Mouse (Mus musculus): Measurements from ENCODE around the gene Timp3. TPM values are rescaled to one million over a fixed set of nuclear protein-coding genes. Genes with fewer than 3 reads are reported as not detected.

Timp3 gene
- polyA plus RNA-seq, 1 experiment from 2014 or later: 33.2 TPM

GRCm38 (mm10) chr10:86293880-86294279 is 6.3 kb upstream of the Timp3 start:
- 83% methylated on average over 1 of the region's 1 CpGs for whole genome bisulfite sequencing
- H3K27me3 ChIP-seq (replicated peaks; ENCODE audit: control insufficient read depth, insufficient read depth, low read length): no peaks in the 10 kb centered on the region; the same call in 1 of the 2 replicates
- H3K27ac ChIP-seq (ENCODE audit: low read depth, low read length): no peak overlapping the region
- no peak overlapping the region for H3K4me3 ChIP-seq (ENCODE audit: low read depth, low read length)
- no peak overlapping the region for H3K4me2 ChIP-seq
- peaks cover 4% of the 10 kb centered on the region for H3K4me1 ChIP-seq (replicated peaks; ENCODE audit: control insufficient read depth, insufficient read depth, low read length)
- no peak for ATAC-seq (replicated peaks; ENCODE audit: low FRiP score)
- no peaks in the 10 kb centered on the region for H3K9me3 ChIP-seq (ENCODE audit: control insufficient read depth, low read length)
- no peak overlapping the region for H3K9ac ChIP-seq (ENCODE audit: low read depth, low read length)
- H3K36me3 ChIP-seq (ENCODE audit: control insufficient read depth, insufficient read depth, low read length): no peaks in the 10 kb centered on the region
- DNase-seq (ENCODE audit: low spot score): no peak

- Histone ChIP-seq H3K4me3 (ENCODE audit: low read depth, low read length) (no peak overlapping the region), H3K27ac (ENCODE audit: low read depth, low read length) (no peak overlapping the region), H3K36me3 (ENCODE audit: control insufficient read depth, insufficient read depth, low read length) (no peaks in the 10 kb centered on the region), H3K4me2 (no peak overlapping the region), H3K4me1 (replicated peaks; ENCODE audit: control insufficient read depth, insufficient read depth, low read length) (peaks cover 4% of the 10 kb centered on the region), H3K27me3 (replicated peaks; ENCODE audit: control insufficient read depth, insufficient read depth, low read length) (peaks cover 5% of the 10 kb centered on the region; the same call in 1 of the 2 replicates), H3K9me3 (ENCODE audit: control insufficient read depth, low read length) (no peaks in the 10 kb centered on the region), H3K9ac (ENCODE audit: low read depth, low read length) (no peak overlapping the region)
- WGBS: 57% methylated on average over 10 of the region's 10 CpGs
- 0 out of 2 replicates have a peak, but pooled peaks have one; percentile 39 for ATAC-seq (replicated peaks; ENCODE audit: low FRiP score)
- no peak for DNase-seq (ENCODE audit: low spot score)
Observed at GRCm38 (mm10) chr10:86294599-86295365, 5.4 kb upstream of the Timp3 start.

GRCm38 (mm10) chr10:86295454-86296098 is 4.6 kb upstream of the Timp3 start:
- peaks cover 8% of the 10 kb centered on the region; the same call in 1 of the 2 replicates for H3K27me3 ChIP-seq (replicated peaks; ENCODE audit: control insufficient read depth, insufficient read depth, low read length)
- H3K9ac ChIP-seq (ENCODE audit: low read depth, low read length): 0 out of 2 replicates have a peak overlapping the region, but pooled peaks have one; percentile 26
- H3K4me1 ChIP-seq (replicated peaks; ENCODE audit: control insufficient read depth, insufficient read depth, low read length): peaks cover 4% of the 10 kb centered on the region
- H3K36me3 ChIP-seq (ENCODE audit: control insufficient read depth, insufficient read depth, low read length): no peaks in the 10 kb centered on the region
- H3K4me2 ChIP-seq: peak overlapping the region; percentile 55
- 13% methylated on average over 13 of the region's 13 CpGs for WGBS
- H3K9me3 ChIP-seq (ENCODE audit: control insufficient read depth, low read length): no peaks in the 10 kb centered on the region
- no peak overlapping the region for H3K27ac ChIP-seq (ENCODE audit: low read depth, low read length)
- no peak overlapping the region for H3K4me3 ChIP-seq (ENCODE audit: low read depth, low read length)
- no peak for DNase-seq (ENCODE audit: low spot score)
- no peak for ATAC-seq (replicated peaks; ENCODE audit: low FRiP score)

- Histone ChIP-seq H3K27me3 (replicated peaks; ENCODE audit: control insufficient read depth, insufficient read depth, low read length) (peaks cover 11% of the 10 kb centered on the region; the same call in 1 of the 2 replicates), H3K36me3 (ENCODE audit: control insufficient read depth, insufficient read depth, low read length) (no peaks in the 10 kb centered on the region), H3K27ac (ENCODE audit: low read depth, low read length) (no peak overlapping the region), H3K9ac (ENCODE audit: low read depth, low read length) (0 out of 2 replicates have a peak overlapping the region, but pooled peaks have one; percentile 26), H3K4me3 (ENCODE audit: low read depth, low read length) (no peak overlapping the region), H3K4me2 (peak overlapping the region; percentile 55), H3K9me3 (ENCODE audit: control insufficient read depth, low read length) (no peaks in the 10 kb centered on the region), H3K4me1 (replicated peaks; ENCODE audit: control insufficient read depth, insufficient read depth, low read length) (peaks cover 9% of the 10 kb centered on the region)
- 2% methylated on average over 14 of the region's 14 CpGs for WGBS
- DNase-seq (ENCODE audit: low spot score): peak; percentile 66
- peak; percentile 56 for ATAC-seq (replicated peaks; ENCODE audit: low FRiP score)
Observed at GRCm38 (mm10) chr10:86296111-86296510, 4.1 kb upstream of the Timp3 start.

GRCm38 (mm10) chr10:86297307-86297706 is 2.9 kb upstream of the Timp3 start:
- Histone ChIP-seq H3K4me3 (ENCODE audit: low read depth, low read length) (no peak overlapping the region), H3K4me1 (replicated peaks; ENCODE audit: control insufficient read depth, insufficient read depth, low read length) (peaks cover 18% of the 10 kb centered on the region), H3K27ac (ENCODE audit: low read depth, low read length) (no peak overlapping the region), H3K27me3 (replicated peaks; ENCODE audit: control insufficient read depth, insufficient read depth, low read length) (peaks cover 11% of the 10 kb centered on the region; the same call in 1 of the 2 replicates), H3K9ac (ENCODE audit: low read depth, low read length) (no peak overlapping the region), H3K9me3 (ENCODE audit: control insufficient read depth, low read length) (no peaks in the 10 kb centered on the region), H3K36me3 (ENCODE audit: control insufficient read depth, insufficient read depth, low read length) (no peaks in the 10 kb centered on the region), H3K4me2 (no peak overlapping the region)
- DNase-seq (ENCODE audit: low spot score) (no peak), ATAC-seq (replicated peaks; ENCODE audit: low FRiP score) (no peak)
- WGBS: 83% methylated on average over 2 of the region's 2 CpGs

GRCm38 (mm10) chr10:86298326-86298725 is 1.8 kb upstream of the Timp3 start:
- 72% methylated on average over 6 of the region's 6 CpGs for WGBS
- H3K27me3 ChIP-seq (replicated peaks; ENCODE audit: control insufficient read depth, insufficient read depth, low read length): peaks cover 11% of the 10 kb centered on the region; the same call in 1 of the 2 replicates
- no peak for DNase-seq (ENCODE audit: low spot score)

GRCm38 (mm10) chr10:86299795-86300194 is 377 bp upstream of the Timp3 start:
- peak overlapping the region; percentile 60 for H3K4me3 ChIP-seq (ENCODE audit: low read depth, low read length)
- peak overlapping the region; percentile 98 for H3K4me2 ChIP-seq
- no peak overlapping the region for H3K27ac ChIP-seq (ENCODE audit: low read depth, low read length)
- H3K9ac ChIP-seq (ENCODE audit: low read depth, low read length): peak overlapping the region; percentile 62; the same call in 1 of the 2 replicates
- H3K4me1 ChIP-seq (replicated peaks; ENCODE audit: control insufficient read depth, insufficient read depth, low read length): peaks cover 22% of the 10 kb centered on the region
- no peaks in the 10 kb centered on the region for H3K9me3 ChIP-seq (ENCODE audit: control insufficient read depth, low read length)
- ATAC-seq (replicated peaks; ENCODE audit: low FRiP score) (no peak), DNase-seq (ENCODE audit: low spot score) (no peak)
- WGBS: 34% methylated on average over 6 of the region's 6 CpGs
- peaks cover 11% of the 10 kb centered on the region; the same call in 1 of the 2 replicates for H3K27me3 ChIP-seq (replicated peaks; ENCODE audit: control insufficient read depth, insufficient read depth, low read length)
- no peaks in the 10 kb centered on the region for H3K36me3 ChIP-seq (ENCODE audit: control insufficient read depth, insufficient read depth, low read length)

More at GRCm38 (mm10) chr10:86298326-86298725, 1.8 kb upstream of the Timp3 start:
- Histone ChIP-seq H3K27ac (ENCODE audit: low read depth, low read length) (no peak overlapping the region), H3K4me1 (replicated peaks; ENCODE audit: control insufficient read depth, insufficient read depth, low read length) (peaks cover 22% of the 10 kb centered on the region), H3K4me3 (ENCODE audit: low read depth, low read length) (no peak overlapping the region), H3K9me3 (ENCODE audit: control insufficient read depth, low read length) (no peaks in the 10 kb centered on the region), H3K9ac (ENCODE audit: low read depth, low read length) (no peak overlapping the region), H3K4me2 (no peak overlapping the region), H3K36me3 (ENCODE audit: control insufficient read depth, insufficient read depth, low read length) (no peaks in the 10 kb centered on the region)
- ATAC-seq (replicated peaks; ENCODE audit: low FRiP score): no peak

- Histone ChIP-seq H3K36me3 (ENCODE audit: control insufficient read depth, insufficient read depth, low read length) (no peaks in the 10 kb centered on the region), H3K4me1 (replicated peaks; ENCODE audit: control insufficient read depth, insufficient read depth, low read length) (peaks cover 18% of the 10 kb centered on the region; the same call in 1 of the 2 replicates), H3K4me3 (ENCODE audit: low read depth, low read length) (peak overlapping the region; percentile 60), H3K27me3 (replicated peaks; ENCODE audit: control insufficient read depth, insufficient read depth, low read length) (peaks cover 11% of the 10 kb centered on the region; the same call in 1 of the 2 replicates), H3K27ac (ENCODE audit: low read depth, low read length) (no peak overlapping the region), H3K4me2 (peak overlapping the region; percentile 98), H3K9ac (ENCODE audit: low read depth, low read length) (peak overlapping the region; percentile 62), H3K9me3 (ENCODE audit: control insufficient read depth, low read length) (no peaks in the 10 kb centered on the region)
- DNase-seq (ENCODE audit: low spot score) (no peak), ATAC-seq (replicated peaks; ENCODE audit: low FRiP score) (no peak)
- 4% methylated on average over 10 of the region's 10 CpGs for WGBS
Observed at GRCm38 (mm10) chr10:86301117-86301490, 932 bp downstream of the Timp3 start.
